In the genomic region with DNA sequence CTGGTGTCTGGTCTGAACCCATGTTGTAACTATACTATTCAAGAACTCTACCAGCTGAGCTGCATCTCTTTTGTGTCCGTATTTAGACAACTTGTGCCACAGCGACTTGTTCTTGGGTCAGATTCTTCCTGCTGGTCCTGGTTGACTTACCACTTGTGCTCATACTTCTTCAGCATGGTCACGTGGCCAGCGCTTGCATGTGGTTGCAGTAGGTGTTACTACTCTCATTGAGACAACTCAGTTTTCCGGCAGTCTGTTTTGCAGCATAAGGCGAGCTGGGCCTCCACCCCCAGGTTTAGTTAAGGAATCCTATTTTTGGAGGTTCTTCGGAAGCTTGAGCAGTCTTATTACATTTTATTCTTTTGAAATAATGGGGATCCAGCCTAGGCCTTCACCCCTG, we compare ENCODE assay signal across 17 mouse cellular contexts. TPM values are rescaled to one million over a fixed set of nuclear protein-coding genes. Genes with fewer than 3 reads are reported as not detected.
DNase-seq lines count a peak whose midpoint lies in the region; TF ChIP-seq lines count a peak whose summit lies in the region.
"Had no signal": no experiment of that assay in that cellular context is flagged by ENCODE, and none has a peak within 500 bp of the region (broad histone marks: within the 10 kb centered on the region; RNA-seq: fewer than 3 reads in every experiment).

No protein-coding gene starts in this region.

- WGBS in thymus, adult 2 months = 97% methylated on average over 7 of the region's 7 CpGs

- no peak for TF ChIP-seq POLR2A in thymus, adult 2 months (IDR thresholded peaks at IDR 0.05; ENCODE audit: control insufficient read depth, extremely low read depth, insufficient read depth, low read length, poor library complexity)

- peaks cover 13% of the 10 kb centered on the region for H3K4me1 ChIP-seq in thymus, adult 2 months (replicated peaks; ENCODE audit: control insufficient read depth, insufficient read depth, low read length)
- H3K4me1 ChIP-seq: heart, embryonic 12.5 days; hindbrain, embryonic 10.5 days; liver, embryonic 12.5 days had no signal

- peaks cover 26% of the 10 kb centered on the region for H3K36me3 ChIP-seq in thymus, adult 2 months (ENCODE audit: control insufficient read depth, insufficient read depth, low read length)

- peak; percentile 50 to 78 for DNase-seq in layer of hippocampus, adult 18-20 months (ENCODE audit: low spot score in 2 of 2)
- DNase-seq in layer of hippocampus, postnatal 25 days (ENCODE audit: extremely low spot score in 1 of 2, low spot score in 1 of 2) = no peak
- peak; percentile 18 for DNase-seq in T-cell, adult 2 months (ENCODE audit: low spot score)
- DNase-seq in layer of hippocampus, adult 8-10 months (ENCODE audit: low spot score in 2 of 2) = peak; percentile 54 to 66
- DNase-seq in right cerebral cortex, postnatal 10 days (ENCODE audit: low spot score in 2 of 2) = peak; percentile 66 to 85
- DNase-seq in urinary bladder, adult 18-20 months (ENCODE audit: low spot score in 2 of 2) = no peak
- DNase-seq in thymus, adult 2 months = no peak
- no peak for DNase-seq in urinary bladder, postnatal 4 days (ENCODE audit: low spot score in 2 of 2)
- DNase-seq: gastrocnemius, postnatal 10 days; thymus, postnatal 25 days had no signal

- H3K27ac ChIP-seq in thymus, adult 2 months (ENCODE audit: control insufficient read depth, insufficient read depth, low read length) = no peak overlapping the region
- H3K27ac ChIP-seq: hindbrain, embryonic 10.5 days; liver, embryonic 12.5 days; macrophage had no signal

- H3K4me3 ChIP-seq in thymus, adult 2 months (ENCODE audit: control insufficient read depth, insufficient read depth, low read length) = no peak overlapping the region
- H3K4me3 ChIP-seq: heart, embryonic 12.5 days; hindbrain, embryonic 10.5 days; liver, embryonic 12.5 days had no signal

- H3K27me3 ChIP-seq in thymus, adult 2 months (ENCODE audit: control insufficient read depth, insufficient read depth, low read length) = no peaks in the 10 kb centered on the region
- H3K27me3 ChIP-seq: heart, embryonic 12.5 days; liver, embryonic 12.5 days had no signal

- TF ChIP-seq CTCF in thymus, adult 2 months (IDR thresholded peaks at IDR 0.05; ENCODE audit: borderline replicate concordance, control insufficient read depth, extremely low read depth, insufficient read depth, low read length, poor library complexity) = no peak

RNA-seq across cellular contexts. Expression of gene Gabarapl2, which starts 10.8 kb away (rescaled TPM):
- total RNA-seq in layer of hippocampus, adult 18-20 months (2021) = 100 to 1,000 TPM; 212 to 219 TPM
- 100 to 1,000 TPM; 196 to 239 TPM for total RNA-seq in layer of hippocampus, postnatal 25 days (2021)
- total RNA-seq in layer of hippocampus, adult 8-10 months (2022) = 100 to 1,000 TPM; 204 to 223 (median 217) TPM
- polyA plus RNA-seq in thymus, adult 2 months (2012; rRNA removed) = 34.1 and 45.3 TPM in 2 replicates

RNA-seq across cellular contexts. Expression of gene Tmem231, which starts 17.6 kb away (rescaled TPM):
- 10 to 100 TPM; 12.4 to 14.8 TPM for total RNA-seq in layer of hippocampus, adult 18-20 months (2021)
- total RNA-seq in layer of hippocampus, postnatal 25 days (2021) = 10 to 100 TPM; 11.2 to 11.5 TPM
- total RNA-seq in layer of hippocampus, adult 8-10 months (2022) = 10 to 100 TPM; 11.2 to 13.8 (median 12.7) TPM
- polyA plus RNA-seq in thymus, adult 2 months (2012; rRNA removed) = 2.4 and 2.8 TPM in 2 replicates
- total RNA-seq: monocyte, adult 5-6 weeks had no signal

RNA-seq across cellular contexts. Expression of gene Adat1, which starts 40.8 kb away (rescaled TPM):
- 1 to 10 TPM; 5.7 to 6.2 TPM for total RNA-seq in layer of hippocampus, adult 18-20 months (2021)
- total RNA-seq in layer of hippocampus, postnatal 25 days (2021) = 1 to 10 TPM; 5.0 to 6.9 TPM
- 1 to 10 TPM; 4.9 to 8.8 (median 7.5) TPM for total RNA-seq in layer of hippocampus, adult 8-10 months (2022)
- polyA plus RNA-seq in thymus, adult 2 months (2012; rRNA removed) = 4.0 and 4.5 TPM in 2 replicates

RNA-seq across cellular contexts. Expression of gene Chst5, which starts 41.1 kb away (rescaled TPM):
- total RNA-seq in layer of hippocampus, adult 18-20 months (2021) = under 1 TPM; 0.63 to 0.64 TPM
- total RNA-seq in layer of hippocampus, postnatal 25 days (2021) = under 1 TPM; 0.70 to 0.71 TPM
- total RNA-seq in layer of hippocampus, adult 8-10 months (2022) = under 1 TPM; 0.72 to 0.95 (median 0.82) TPM
- 0.75 and 0.83 TPM in 2 replicates for polyA plus RNA-seq in thymus, adult 2 months (2012; rRNA removed)
- total RNA-seq: MEL; monocyte, adult 5-6 weeks had no signal
- polyA plus RNA-seq: C2C12, macrophage had no signal

RNA-seq across cellular contexts. Expression of gene Kars, which starts 59.8 kb away (rescaled TPM):
- total RNA-seq in layer of hippocampus, adult 18-20 months (2021) = 10 to 100 TPM; 81.0 to 91.2 TPM
- total RNA-seq in layer of hippocampus, postnatal 25 days (2021) = 10 to 100 TPM; 77.2 to 82.6 TPM
- 10 to 100 TPM; 77.6 to 80.4 (median 78.2) TPM for total RNA-seq in layer of hippocampus, adult 8-10 months (2022)
- 54.5 and 63.7 TPM in 2 replicates for polyA plus RNA-seq in thymus, adult 2 months (2012; rRNA removed)

Comparison
In these comparisons a context has a peak if more than half of its experiments do, and no peak if none do; other contexts are left out.
1. DNase-seq: peak in layer of hippocampus, adult 18-20 months (2 of 2), T-cell, adult 2 months (single experiment), layer of hippocampus, adult 8-10 months (2 of 2) and right cerebral cortex, postnatal 10 days (2 of 2); none in layer of hippocampus, postnatal 25 days (0 of 2), urinary bladder, adult 18-20 months (0 of 2), thymus, adult 2 months (single experiment) and urinary bladder, postnatal 4 days (0 of 2).